Mouse (Mus musculus): ENCODE measurements around the gene Efl1. TPM values are rescaled to one million over a fixed set of nuclear protein-coding genes. Genes with fewer than 3 reads are reported as not detected.

Efl1 gene
- polyA plus RNA-seq (2016; fragmentation: Nextera tagmentation; extraction: Ambion mirVana) = 21.0 and 21.6 TPM in 2 replicates

GRCm38 (mm10) chr7:82648353-82649080 is at the start of gene Efl1, which contains the start of gene Saxo2:
TSS of gene Efl1 (plus strand) at chr7:82648614.
TSS of gene Saxo2 (minus strand) at chr7:82648528.
- 1% methylated on average over 42 of the region's 46 CpGs for WGBS
- Histone ChIP-seq H3K27ac (replicated peaks) (peak within 1 kb of the TSS; percentile 86), H3K36me3 (peaks cover 13% of the 10 kb centered on the region), H3K9me3 (replicated peaks) (no peaks in the 10 kb centered on the region), H3K27me3 (ENCODE audit: low read depth, poor library complexity, severe bottlenecking) (no peaks in the 10 kb centered on the region), H3K4me1 (peaks cover 20% of the 10 kb centered on the region), H3K4me3 (peak within 1 kb of the TSS; percentile 79)
- peak; percentile 95 for DNase-seq (ENCODE audit: low spot score)

GRCm38 (mm10) chr7:82602008-82602407 is 46.4 kb upstream of the Efl1 start:
- 90% methylated on average over 4 of the region's 4 CpGs for WGBS

GRCm38 (mm10) chr7:82605425-82605824 is 43.0 kb upstream of the Efl1 start:
- Histone ChIP-seq H3K27ac (replicated peaks) (no peak overlapping the region), H3K36me3 (no peaks in the 10 kb centered on the region), H3K27me3 (ENCODE audit: low read depth, poor library complexity, severe bottlenecking) (no peaks in the 10 kb centered on the region), H3K4me3 (no peak overlapping the region), H3K4me1 (no peaks in the 10 kb centered on the region), H3K9me3 (replicated peaks) (no peaks in the 10 kb centered on the region)
- no peak for DNase-seq (ENCODE audit: low spot score)
- WGBS = 89% methylated on average over 6 of the region's 6 CpGs

More at GRCm38 (mm10) chr7:82602008-82602407, 46.4 kb upstream of the Efl1 start:
- H3K27ac ChIP-seq (replicated peaks) = no peak overlapping the region
- DNase-seq (ENCODE audit: low spot score) = no peak
- no peak overlapping the region for H3K4me3 ChIP-seq
- H3K27me3 ChIP-seq (ENCODE audit: low read depth, poor library complexity, severe bottlenecking) = no peaks in the 10 kb centered on the region
- H3K36me3 ChIP-seq = no peaks in the 10 kb centered on the region
- H3K9me3 ChIP-seq (replicated peaks) = no peaks in the 10 kb centered on the region
- H3K4me1 ChIP-seq = no peaks in the 10 kb centered on the region

GRCm38 (mm10) chr7:82609629-82610028 is 38.8 kb upstream of the Efl1 start:
- Histone ChIP-seq H3K27me3 (ENCODE audit: low read depth, poor library complexity, severe bottlenecking) (no peaks in the 10 kb centered on the region), H3K4me3 (no peak overlapping the region), H3K9me3 (replicated peaks) (no peaks in the 10 kb centered on the region), H3K36me3 (no peaks in the 10 kb centered on the region), H3K27ac (replicated peaks) (no peak overlapping the region), H3K4me1 (no peaks in the 10 kb centered on the region)
- WGBS = 66% methylated on average over 3 of the region's 3 CpGs
- DNase-seq (ENCODE audit: low spot score) = no peak

- H3K4me1 ChIP-seq = no peaks in the 10 kb centered on the region
- peak; percentile 44 for DNase-seq (ENCODE audit: low spot score)
- H3K4me3 ChIP-seq = no peak overlapping the region
- no peaks in the 10 kb centered on the region for H3K27me3 ChIP-seq (ENCODE audit: low read depth, poor library complexity, severe bottlenecking)
- H3K9me3 ChIP-seq (replicated peaks) = no peaks in the 10 kb centered on the region
- 20% methylated on average over 7 of the region's 7 CpGs for WGBS
- H3K27ac ChIP-seq (replicated peaks) = no peak overlapping the region
- H3K36me3 ChIP-seq = no peaks in the 10 kb centered on the region
These were observed 23.1 kb upstream of the Efl1 start for GRCm38 (mm10) chr7:82625342-82625741.

- Histone ChIP-seq H3K27me3 (ENCODE audit: low read depth, poor library complexity, severe bottlenecking) (no peaks in the 10 kb centered on the region), H3K4me3 (no peak overlapping the region), H3K27ac (replicated peaks) (no peak overlapping the region), H3K36me3 (peaks cover 2% of the 10 kb centered on the region), H3K4me1 (peaks cover 20% of the 10 kb centered on the region), H3K9me3 (replicated peaks) (no peaks in the 10 kb centered on the region)
- 91% methylated on average over 3 of the region's 3 CpGs for whole genome bisulfite sequencing
- DNase-seq (ENCODE audit: low spot score) = no peak
These were observed 1.2 kb upstream of the Efl1 start for GRCm38 (mm10) chr7:82647183-82647582.

- Histone ChIP-seq H3K27me3 (ENCODE audit: low read depth, poor library complexity, severe bottlenecking) (no peaks in the 10 kb centered on the region), H3K4me3 (peak overlapping the region; percentile 79), H3K36me3 (peaks cover 10% of the 10 kb centered on the region), H3K9me3 (replicated peaks) (no peaks in the 10 kb centered on the region), H3K4me1 (peaks cover 20% of the 10 kb centered on the region), H3K27ac (replicated peaks) (peak overlapping the region; percentile 86)
- DNase-seq (ENCODE audit: low spot score) = no peak
- 35% methylated on average over 4 of the region's 4 CpGs for WGBS
These were observed 505 bp upstream of the Efl1 start for GRCm38 (mm10) chr7:82647909-82648308.

GRCm38 (mm10) chr7:82649081-82649445 is 649 bp downstream of the Efl1 start:
- no peaks in the 10 kb centered on the region for H3K27me3 ChIP-seq (ENCODE audit: low read depth, poor library complexity, severe bottlenecking)
- no peak for DNase-seq (ENCODE audit: low spot score)
- peak overlapping the region; percentile 79 for H3K4me3 ChIP-seq
- H3K4me1 ChIP-seq = peaks cover 20% of the 10 kb centered on the region
- 25% methylated on average over 6 of the region's 6 CpGs for WGBS
- peak overlapping the region; percentile 86 for H3K27ac ChIP-seq (replicated peaks)
- no peaks in the 10 kb centered on the region for H3K9me3 ChIP-seq (replicated peaks)
- H3K36me3 ChIP-seq = peaks cover 13% of the 10 kb centered on the region

- H3K27me3 ChIP-seq (ENCODE audit: low read depth, poor library complexity, severe bottlenecking) = no peaks in the 10 kb centered on the region
- H3K4me3 ChIP-seq = no peak overlapping the region
- no peak for DNase-seq (ENCODE audit: low spot score)
- H3K27ac ChIP-seq (replicated peaks) = no peak overlapping the region
- WGBS = 89% methylated on average over 3 of the region's 3 CpGs
- 0 out of 2 replicates have a peak, but pooled peaks cover 7% of the 10 kb centered on the region for H3K9me3 ChIP-seq (replicated peaks)
- H3K36me3 ChIP-seq = peaks cover 60% of the 10 kb centered on the region
- no peaks in the 10 kb centered on the region for H3K4me1 ChIP-seq
These were observed 16.2 kb downstream of the Efl1 start for GRCm38 (mm10) chr7:82664604-82665003.

- 94% methylated on average over 5 of the region's 5 CpGs for WGBS
- Histone ChIP-seq H3K4me3 (no peak overlapping the region), H3K36me3 (peaks cover 61% of the 10 kb centered on the region), H3K4me1 (no peaks in the 10 kb centered on the region), H3K9me3 (replicated peaks) (no peaks in the 10 kb centered on the region), H3K27ac (replicated peaks) (no peak overlapping the region), H3K27me3 (ENCODE audit: low read depth, poor library complexity, severe bottlenecking) (no peaks in the 10 kb centered on the region)
- DNase-seq (ENCODE audit: low spot score) = no peak
These were observed 27.6 kb downstream of the Efl1 start for GRCm38 (mm10) chr7:82676001-82676400.

GRCm38 (mm10) chr7:82676834-82677233 is 28.4 kb downstream of the Efl1 start:
- Histone ChIP-seq H3K9me3 (replicated peaks) (no peaks in the 10 kb centered on the region), H3K4me1 (no peaks in the 10 kb centered on the region), H3K4me3 (no peak overlapping the region), H3K36me3 (peaks cover 61% of the 10 kb centered on the region), H3K27me3 (ENCODE audit: low read depth, poor library complexity, severe bottlenecking) (no peaks in the 10 kb centered on the region), H3K27ac (replicated peaks) (no peak overlapping the region)
- WGBS = 90% methylated on average over 6 of the region's 6 CpGs
- DNase-seq (ENCODE audit: low spot score) = no peak

- Histone ChIP-seq H3K4me3 (no peak overlapping the region), H3K27me3 (ENCODE audit: low read depth, poor library complexity, severe bottlenecking) (no peaks in the 10 kb centered on the region), H3K4me1 (no peaks in the 10 kb centered on the region), H3K9me3 (replicated peaks) (no peaks in the 10 kb centered on the region), H3K27ac (replicated peaks) (no peak overlapping the region), H3K36me3 (peaks cover 56% of the 10 kb centered on the region)
- WGBS = 94% methylated on average over 5 of the region's 5 CpGs
- DNase-seq (ENCODE audit: low spot score) = no peak
These were observed 31.5 kb downstream of the Efl1 start for GRCm38 (mm10) chr7:82679901-82680300.

- Histone ChIP-seq H3K9me3 (replicated peaks) (no peaks in the 10 kb centered on the region), H3K4me1 (peaks cover 4% of the 10 kb centered on the region; the same call in 1 of the 2 replicates), H3K27ac (replicated peaks) (no peak overlapping the region), H3K4me3 (no peak overlapping the region), H3K27me3 (ENCODE audit: low read depth, poor library complexity, severe bottlenecking) (no peaks in the 10 kb centered on the region), H3K36me3 (peaks cover 51% of the 10 kb centered on the region)
- WGBS = 53% methylated on average over 3 of the region's 3 CpGs
- DNase-seq (ENCODE audit: low spot score) = no peak
These were observed 40.3 kb downstream of the Efl1 start for GRCm38 (mm10) chr7:82688736-82689135.
